Mouse (Mus musculus): ENCODE results near the gene Tmem270. TPM values are rescaled to one million over a fixed set of nuclear protein-coding genes. Genes with fewer than 3 reads are reported as not detected.
A peak's percentile ranks its signal among the peaks of the same experiment; 100 is the strongest.

Gene Tmem270
- total and polyA plus RNA-seq, 2 experiments from 2014 or later: 0.19 TPM; not detected in 1

DNA sequence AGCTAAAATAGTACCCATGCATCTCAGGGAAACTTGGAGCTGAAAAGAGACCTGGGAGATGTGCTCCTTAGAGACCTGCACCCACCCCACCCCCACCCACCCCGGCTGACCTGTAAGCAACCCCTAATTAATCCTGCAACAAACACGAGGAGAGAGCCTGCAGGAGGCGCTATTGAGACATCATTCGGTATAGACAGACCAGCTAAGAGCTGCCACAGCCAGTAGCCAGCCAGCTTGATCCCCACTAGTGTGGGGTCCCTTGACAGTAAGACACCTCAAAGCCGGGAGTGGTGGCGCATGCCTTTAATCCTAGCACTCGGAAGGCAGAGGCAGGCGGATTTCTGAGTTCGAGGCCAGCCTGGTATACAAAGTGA is 26.4 kb upstream of the Tmem270 start:
- Histone ChIP-seq H3K4me2 (ENCODE audit: low read depth, low read length, poor library complexity, severe bottlenecking) (peak overlapping the region; percentile 95), H3K4me3 (ENCODE audit: low read depth, low read length) (peak overlapping the region; percentile 69), H3K36me3 (ENCODE audit: insufficient read depth, low read length) (no peaks in the 10 kb centered on the region), H3K27ac (ENCODE audit: low read depth, low read length) (no peak overlapping the region), H3K4me1 (ENCODE audit: insufficient read depth, low read length) (0 out of 2 replicates have a peak, but pooled peaks cover 4% of the 10 kb centered on the region), H3K27me3 (ENCODE audit: insufficient read depth, low read length) (no peaks in the 10 kb centered on the region), H3K9ac (replicated peaks; ENCODE audit: low read length, poor library complexity, severe bottlenecking) (no peak overlapping the region; the same call in 1 of the 2 replicates), H3K9me3 (ENCODE audit: low read length) (no peaks in the 10 kb centered on the region)
- DNase-seq (ENCODE audit: low spot score) (peak; percentile 69), ATAC-seq (ENCODE audit: low FRiP score) (0 out of 2 replicates have a peak, but pooled peaks have one; percentile 47)
- WGBS: 40% methylated on average over 9 of the region's 9 CpGs
- TF ChIP-seq CTCF (IDR thresholded peaks at IDR 0.05): peak; percentile 51

DNA sequence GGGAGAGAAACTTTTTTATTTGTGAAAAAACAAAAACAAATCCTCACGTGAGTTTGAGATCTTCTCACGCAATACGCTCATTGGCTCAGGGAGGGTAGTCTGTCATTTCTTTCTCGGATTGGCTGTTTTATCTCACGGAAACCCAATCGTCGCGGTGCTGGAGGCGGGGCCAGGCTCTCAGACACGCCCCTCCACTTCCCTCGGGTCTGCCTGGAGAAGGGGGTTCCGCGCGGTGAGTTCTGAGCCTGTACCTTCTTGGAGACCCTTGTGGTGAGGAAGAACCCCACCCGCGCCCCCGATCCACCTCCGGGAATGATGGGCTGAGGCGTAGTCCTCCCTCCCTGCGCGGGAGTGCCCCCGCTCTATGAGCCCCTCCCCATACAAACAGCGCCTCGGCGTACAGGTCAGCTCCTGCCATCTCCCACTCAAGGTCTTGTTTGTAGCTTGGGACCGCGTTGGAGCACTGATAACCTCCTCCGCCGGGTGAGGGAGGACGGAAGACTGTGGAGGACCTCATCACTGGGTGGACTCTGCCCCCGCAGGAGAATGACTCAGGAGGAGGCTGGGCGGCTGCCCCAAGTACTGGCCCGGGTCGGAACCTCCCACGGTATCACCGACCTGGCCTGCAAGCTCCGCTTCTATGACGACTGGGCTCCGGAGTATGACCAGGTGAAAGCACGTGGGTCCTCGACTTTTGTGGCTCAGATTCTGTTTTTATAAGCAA is 25.8 kb upstream of the Tmem270 start, which contains the start of gene Mettl27:
Gene Mettl27, plus strand, starts transcription at position 190 of the 724 bp plus-strand sequence.
- peak; percentile 93 for ATAC-seq (ENCODE audit: low FRiP score)
- no peak within 1 kb of the TSS for H3K27ac ChIP-seq (ENCODE audit: low read depth, low read length)

DNA sequence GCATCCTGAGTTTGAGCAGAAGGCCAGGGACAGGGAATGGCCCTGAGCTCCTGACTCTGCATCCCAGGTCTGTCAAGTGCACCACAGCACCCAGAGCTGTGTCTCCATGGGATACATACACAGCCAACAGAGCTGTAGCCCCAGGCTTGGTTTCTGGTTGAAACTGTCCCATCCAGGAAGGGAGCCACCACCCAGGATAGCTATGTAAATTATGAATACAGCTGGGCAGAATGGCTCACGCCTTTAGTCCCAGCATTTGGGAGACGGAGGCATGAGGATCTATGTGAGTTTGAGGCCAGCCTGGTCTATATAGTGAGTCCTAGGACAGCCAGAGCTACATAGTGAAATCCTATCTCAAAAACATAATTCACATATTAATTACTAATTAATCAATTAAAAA is 23.5 kb upstream of the Tmem270 start:
- WGBS: 90% methylated on average over 2 of the region's 2 CpGs
- Histone ChIP-seq H3K36me3 (ENCODE audit: insufficient read depth, low read length) (no peaks in the 10 kb centered on the region), H3K4me2 (ENCODE audit: low read depth, low read length, poor library complexity, severe bottlenecking) (no peak overlapping the region), H3K9me3 (ENCODE audit: low read length) (no peaks in the 10 kb centered on the region), H3K4me3 (ENCODE audit: low read depth, low read length) (no peak overlapping the region), H3K27me3 (ENCODE audit: insufficient read depth, low read length) (no peaks in the 10 kb centered on the region), H3K4me1 (ENCODE audit: insufficient read depth, low read length) (0 out of 2 replicates have a peak, but pooled peaks cover 4% of the 10 kb centered on the region), H3K9ac (replicated peaks; ENCODE audit: low read length, poor library complexity, severe bottlenecking) (no peak overlapping the region), H3K27ac (ENCODE audit: low read depth, low read length) (no peak overlapping the region)
- ATAC-seq (ENCODE audit: low FRiP score): no peak
- TF ChIP-seq CTCF (IDR thresholded peaks at IDR 0.05): no peak
- DNase-seq (ENCODE audit: low spot score): no peak

More for the DNA sequence above, 25.8 kb upstream of the Tmem270 start, which contains the start of gene Mettl27:
- H3K4me3 ChIP-seq (ENCODE audit: low read depth, low read length): peak within 1 kb of the TSS; percentile 69
- no peaks in the 10 kb centered on the region for H3K9me3 ChIP-seq (ENCODE audit: low read length)
- no peaks in the 10 kb centered on the region for H3K36me3 ChIP-seq (ENCODE audit: insufficient read depth, low read length)
- H3K9ac ChIP-seq (replicated peaks; ENCODE audit: low read length, poor library complexity, severe bottlenecking): peak within 1 kb of the TSS; percentile 72
- DNase-seq (ENCODE audit: low spot score): peak; percentile 93
- WGBS: under 1% methylated on average over 41 of the region's 41 CpGs
- no peak for TF ChIP-seq CTCF (IDR thresholded peaks at IDR 0.05)
- no peaks in the 10 kb centered on the region for H3K27me3 ChIP-seq (ENCODE audit: insufficient read depth, low read length)
- peak within 1 kb of the TSS; percentile 95 for H3K4me2 ChIP-seq (ENCODE audit: low read depth, low read length, poor library complexity, severe bottlenecking)
- 0 out of 2 replicates have a peak, but pooled peaks cover 4% of the 10 kb centered on the region for H3K4me1 ChIP-seq (ENCODE audit: insufficient read depth, low read length)

DNA sequence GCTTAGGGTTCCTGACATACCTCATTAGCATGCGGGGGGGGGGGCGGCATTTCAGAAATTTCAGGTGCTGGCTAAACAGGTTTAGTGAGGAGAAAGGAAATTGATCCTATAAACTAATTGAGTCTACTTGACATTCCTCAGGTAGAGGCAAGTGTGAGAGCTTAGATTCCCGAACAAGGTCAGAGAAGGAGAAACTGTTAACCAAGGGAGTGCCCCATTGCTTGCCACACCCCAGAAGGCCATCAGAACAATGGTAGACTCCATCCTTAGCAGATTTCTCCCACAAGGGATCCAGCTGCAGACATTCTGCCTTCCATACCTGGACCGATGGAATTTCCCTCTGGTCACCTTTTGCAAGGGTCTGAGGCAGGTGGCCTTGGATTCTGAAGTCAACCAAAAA is 20.2 kb upstream of the Tmem270 start:
- Histone ChIP-seq H3K4me2 (ENCODE audit: low read depth, low read length, poor library complexity, severe bottlenecking) (no peak overlapping the region), H3K27me3 (ENCODE audit: insufficient read depth, low read length) (no peaks in the 10 kb centered on the region), H3K9me3 (ENCODE audit: low read length) (no peaks in the 10 kb centered on the region), H3K36me3 (ENCODE audit: insufficient read depth, low read length) (no peaks in the 10 kb centered on the region), H3K4me1 (ENCODE audit: insufficient read depth, low read length) (no peaks in the 10 kb centered on the region), H3K9ac (replicated peaks; ENCODE audit: low read length, poor library complexity, severe bottlenecking) (no peak overlapping the region), H3K4me3 (ENCODE audit: low read depth, low read length) (no peak overlapping the region), H3K27ac (ENCODE audit: low read depth, low read length) (no peak overlapping the region)
- ATAC-seq (ENCODE audit: low FRiP score) (no peak), DNase-seq (ENCODE audit: low spot score) (no peak)
- TF ChIP-seq CTCF (IDR thresholded peaks at IDR 0.05): no peak
- WGBS: 79% methylated on average over 4 of the region's 4 CpGs

DNA sequence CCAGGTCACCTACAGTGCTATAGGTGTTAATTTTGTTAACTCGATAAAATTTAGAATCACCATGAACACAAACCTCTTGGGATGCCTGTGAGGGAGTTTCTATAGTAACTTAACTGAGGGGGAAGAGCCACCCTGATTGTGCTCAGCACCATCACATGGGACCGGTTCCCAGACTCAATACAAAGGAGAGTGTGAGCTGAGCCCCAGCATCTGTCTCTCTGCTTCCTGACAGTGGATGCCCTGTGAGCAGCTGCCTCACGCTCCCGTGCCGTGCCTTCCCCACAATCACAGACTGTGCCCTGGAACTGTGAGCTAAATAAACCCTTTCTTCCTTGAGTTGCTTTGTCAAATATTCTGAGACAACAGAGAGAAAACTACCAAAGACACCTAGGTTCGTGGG is 16.6 kb upstream of the Tmem270 start:
- DNase-seq (ENCODE audit: low spot score): no peak
- no peak overlapping the region for H3K27ac ChIP-seq (ENCODE audit: low read depth, low read length)
- no peaks in the 10 kb centered on the region for H3K4me1 ChIP-seq (ENCODE audit: insufficient read depth, low read length)
- no peak overlapping the region for H3K9ac ChIP-seq (replicated peaks; ENCODE audit: low read length, poor library complexity, severe bottlenecking)
- no peak overlapping the region for H3K4me3 ChIP-seq (ENCODE audit: low read depth, low read length)
- 59% methylated on average over 6 of the region's 6 CpGs for WGBS
- no peak for TF ChIP-seq CTCF (IDR thresholded peaks at IDR 0.05)
- no peak for ATAC-seq (ENCODE audit: low FRiP score)
- H3K27me3 ChIP-seq (ENCODE audit: insufficient read depth, low read length): no peaks in the 10 kb centered on the region
- H3K36me3 ChIP-seq (ENCODE audit: insufficient read depth, low read length): no peaks in the 10 kb centered on the region
- no peaks in the 10 kb centered on the region for H3K9me3 ChIP-seq (ENCODE audit: low read length)
- H3K4me2 ChIP-seq (ENCODE audit: low read depth, low read length, poor library complexity, severe bottlenecking): no peak overlapping the region

DNA sequence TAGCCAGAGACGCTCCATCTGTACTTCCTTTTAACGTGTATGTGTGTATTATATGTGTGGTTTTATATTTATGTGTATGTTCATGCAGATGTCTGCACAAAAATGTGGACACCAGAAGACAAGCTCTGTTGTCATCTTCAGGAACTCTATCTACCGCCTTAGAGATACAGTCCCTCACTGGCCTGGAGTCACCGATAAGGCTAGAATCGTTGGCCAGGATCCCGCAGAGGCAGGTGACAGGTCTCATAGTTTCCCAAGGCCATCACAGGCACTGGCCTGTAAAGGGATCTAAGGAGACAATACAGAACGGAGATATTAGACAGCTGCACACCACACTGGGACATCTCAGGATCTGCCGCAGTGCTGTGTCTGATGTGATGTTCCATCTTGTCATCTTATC is 14.6 kb upstream of the Tmem270 start:
- no peak overlapping the region for H3K27ac ChIP-seq (ENCODE audit: low read depth, low read length)
- DNase-seq (ENCODE audit: low spot score): no peak
- H3K9ac ChIP-seq (replicated peaks; ENCODE audit: low read length, poor library complexity, severe bottlenecking): no peak overlapping the region
- H3K36me3 ChIP-seq (ENCODE audit: insufficient read depth, low read length): no peaks in the 10 kb centered on the region
- 89% methylated on average over 8 of the region's 8 CpGs for WGBS
- H3K4me3 ChIP-seq (ENCODE audit: low read depth, low read length): no peak overlapping the region
- no peak for TF ChIP-seq CTCF (IDR thresholded peaks at IDR 0.05)
- no peak overlapping the region for H3K4me2 ChIP-seq (ENCODE audit: low read depth, low read length, poor library complexity, severe bottlenecking)
- H3K27me3 ChIP-seq (ENCODE audit: insufficient read depth, low read length): no peaks in the 10 kb centered on the region
- no peaks in the 10 kb centered on the region for H3K9me3 ChIP-seq (ENCODE audit: low read length)
- no peaks in the 10 kb centered on the region for H3K4me1 ChIP-seq (ENCODE audit: insufficient read depth, low read length)
- ATAC-seq (ENCODE audit: low FRiP score): no peak

Data from midbrain, postnatal 0 days (tissue).